Comparison of ENCODE assay signal across 13 mouse cellular contexts in genomic region chr15:63671081-63671480, GRCm38 (mm10).
A peak's percentile ranks its signal among the peaks of the same experiment; 100 is the strongest.
DNase-seq lines count a peak whose midpoint lies in the region; ATAC-seq and TF ChIP-seq lines count a peak whose summit lies in the region.
"Had no signal": no experiment of that assay in that cellular context is flagged by ENCODE, and none has a peak within 500 bp of the region (broad histone marks: within the 10 kb centered on the region; RNA-seq: fewer than 3 reads in every experiment).

No protein-coding gene starts in this region.

- TF ChIP-seq CTCF in liver, postnatal 0 days (IDR thresholded peaks at IDR 0.05; ENCODE audit: low read depth): no peak

- no peak for ATAC-seq in limb, embryonic 13.5 days (ENCODE audit: low FRiP score, low read depth)
- no peak for ATAC-seq in liver, postnatal 0 days
- ATAC-seq: inflammation-experienced regulatory T-cells, adult 6 months had no signal

- TF ChIP-seq EP300 in liver, postnatal 0 days (IDR thresholded peaks at IDR 0.05; ENCODE audit: low read depth): no peak

- no peak overlapping the region for H3K4me3 ChIP-seq in limb, embryonic 13.5 days
- H3K4me3 ChIP-seq in limb, embryonic 10.5 days: no peak overlapping the region
- H3K4me3 ChIP-seq in liver, postnatal 0 days (ENCODE audit: low read depth, low read length): no peak overlapping the region
- H3K4me3 ChIP-seq: limb, embryonic 15.5 days had no signal

- H3K36me3 ChIP-seq in limb, embryonic 13.5 days: no peaks in the 10 kb centered on the region
- no peaks in the 10 kb centered on the region for H3K36me3 ChIP-seq in limb, embryonic 10.5 days
- H3K36me3 ChIP-seq in liver, postnatal 0 days (replicated peaks; ENCODE audit: insufficient read depth, low read length): no peaks in the 10 kb centered on the region
- H3K36me3 ChIP-seq: G1E; limb, embryonic 15.5 days had no signal

- no peak for DNase-seq in limb, embryonic 10.5 days (ENCODE audit: low spot score)
- peak; percentile 6 to 38 for DNase-seq in frontal cortex, postnatal 36 days (ENCODE audit: low spot score in 2 of 2)
- peak; percentile 3 to 54 for DNase-seq in left cerebral cortex, adult 8-10 months (ENCODE audit: low spot score in 2 of 2)
- DNase-seq in right cerebral cortex, postnatal 36 days (ENCODE audit: low spot score in 2 of 2): peak; percentile 18 to 20
- DNase-seq in ovary, postnatal 36 days (ENCODE audit: low spot score): no peak
- DNase-seq in liver, postnatal 0 days: no peak
- DNase-seq: adrenal gland, adult 2 months; heart, adult 18-20 months; lung, postnatal 36 days had no signal

- 72% methylated on average over 11 of the region's 11 CpGs for WGBS in limb, embryonic 13.5 days
- 84% methylated on average over 11 of the region's 11 CpGs for WGBS in limb, embryonic 10.5 days
- 61% methylated on average over 11 of the region's 11 CpGs for WGBS in liver, postnatal 0 days (ENCODE audit: insufficient replicate concordance)

- H3K9me3 ChIP-seq in limb, embryonic 13.5 days: no peaks in the 10 kb centered on the region
- H3K9me3 ChIP-seq in limb, embryonic 10.5 days (replicated peaks): no peaks in the 10 kb centered on the region
- no peaks in the 10 kb centered on the region; the same call in 1 of the 2 replicates for H3K9me3 ChIP-seq in liver, postnatal 0 days (ENCODE audit: low read length)
- H3K9me3 ChIP-seq: G1E; limb, embryonic 15.5 days had no signal

- no peaks in the 10 kb centered on the region for H3K27me3 ChIP-seq in limb, embryonic 13.5 days
- no peaks in the 10 kb centered on the region for H3K27me3 ChIP-seq in limb, embryonic 10.5 days (ENCODE audit: low read depth, poor library complexity, severe bottlenecking)
- H3K27me3 ChIP-seq in liver, postnatal 0 days (ENCODE audit: insufficient read depth, low read length): no peaks in the 10 kb centered on the region
- H3K27me3 ChIP-seq: limb, embryonic 15.5 days had no signal

- no peak overlapping the region for H3K9ac ChIP-seq in limb, embryonic 13.5 days
- no peak overlapping the region for H3K9ac ChIP-seq in liver, postnatal 0 days (replicated peaks)
- H3K9ac ChIP-seq: limb, embryonic 15.5 days had no signal

- peak overlapping the region; percentile 61; the same call in 1 of the 2 replicates for H3K27ac ChIP-seq in limb, embryonic 13.5 days
- H3K27ac ChIP-seq in limb, embryonic 10.5 days: no peak overlapping the region
- H3K27ac ChIP-seq in liver, postnatal 0 days (ENCODE audit: low read depth): no peak overlapping the region
- H3K27ac ChIP-seq: limb, embryonic 15.5 days had no signal

- no peaks in the 10 kb centered on the region for H3K4me1 ChIP-seq in limb, embryonic 13.5 days
- no peaks in the 10 kb centered on the region for H3K4me1 ChIP-seq in limb, embryonic 10.5 days
- H3K4me1 ChIP-seq in liver, postnatal 0 days (ENCODE audit: insufficient read depth): no peaks in the 10 kb centered on the region

- H3K4me2 ChIP-seq in limb, embryonic 13.5 days (replicated peaks): no peak overlapping the region
- no peak overlapping the region for H3K4me2 ChIP-seq in liver, postnatal 0 days (ENCODE audit: low read depth, low read length)
- H3K4me2 ChIP-seq: limb, embryonic 15.5 days had no signal

Comparison
In these comparisons a context has a peak if more than half of its experiments do, and no peak if none do; other contexts are left out.
1. DNase-seq: peak in frontal cortex, postnatal 36 days (2 of 2), left cerebral cortex, adult 8-10 months (2 of 2) and right cerebral cortex, postnatal 36 days (2 of 2); none in limb, embryonic 10.5 days (single experiment), ovary, postnatal 36 days (single experiment) and liver, postnatal 0 days (single experiment).